Mouse (Mus musculus) forelimb bud, embryonic 11.5 days (tissue): Measurements from ENCODE around the gene Pip4k2a.
A peak's percentile ranks its signal among the peaks of the same experiment; 100 is the strongest.

ENCODE experiments used
- DNase-seq: peaks from one replicate; pipeline ENCODE4 v3.0.0-alpha.2; 2012; ENCODE audit warnings: low read depth, low spot score

Pip4k2a gene

DNA sequence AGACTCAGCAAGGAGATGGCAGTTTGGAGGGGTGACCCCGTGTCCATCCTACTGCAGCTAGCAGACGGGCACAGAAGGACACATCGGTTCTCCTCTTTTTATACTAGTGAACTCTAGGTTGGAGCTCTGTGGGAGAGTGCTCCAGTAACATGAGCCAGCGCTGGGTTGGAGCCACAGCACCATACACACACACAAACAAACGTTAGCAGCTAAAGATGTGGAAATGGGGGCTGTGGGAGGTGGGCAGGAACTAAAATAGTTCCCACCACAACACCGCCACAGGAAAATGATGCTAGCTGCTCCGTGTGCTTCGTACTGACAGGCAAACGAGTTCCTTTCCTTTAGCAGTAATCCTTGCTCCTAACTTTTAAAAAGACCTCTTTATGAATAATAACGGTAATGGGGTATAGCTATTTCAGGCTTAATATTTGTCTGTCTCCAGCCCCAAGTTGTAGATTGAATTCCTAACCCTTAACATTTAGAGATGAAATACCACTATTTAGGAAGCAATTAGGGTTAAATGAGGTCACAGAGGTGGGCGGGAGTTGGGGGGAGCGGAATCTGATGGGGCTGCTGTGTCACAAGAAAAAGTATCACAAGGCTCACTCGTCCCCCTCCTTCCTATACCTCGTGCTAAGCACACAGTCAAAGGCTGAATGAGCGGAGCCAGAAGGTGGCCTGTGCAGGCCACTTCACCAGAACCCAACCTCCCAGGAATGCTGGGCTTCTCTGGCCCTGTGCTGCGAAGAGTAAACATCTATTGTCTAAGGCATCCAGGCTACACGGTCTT, 73.9 kb downstream of the Pip4k2a start:
- no peak for DNase-seq

DNA sequence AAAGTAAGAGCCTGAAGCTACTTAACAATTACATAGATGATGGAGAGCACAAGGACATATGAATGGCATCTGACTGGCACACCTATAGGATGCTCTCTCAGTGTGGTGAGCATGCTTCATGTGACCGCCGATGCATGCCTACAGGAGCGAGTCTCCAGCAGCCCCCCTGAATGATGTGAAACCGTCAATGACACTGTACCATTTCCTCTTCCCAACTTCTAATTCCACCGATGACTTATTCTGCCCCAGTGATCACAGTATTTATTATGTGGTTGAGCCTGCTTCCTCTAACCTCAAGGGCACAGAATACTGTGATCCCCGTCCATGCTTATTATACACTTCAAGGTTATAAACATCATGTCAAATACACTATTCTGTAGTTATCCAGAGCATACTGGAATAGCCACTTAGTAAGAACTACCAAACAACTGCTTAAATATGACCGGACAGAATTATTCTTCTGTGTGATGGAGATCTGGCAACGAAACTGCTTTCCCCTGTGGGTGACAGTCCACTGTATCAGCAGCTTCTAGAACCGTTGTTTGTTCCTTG, 74.8 kb downstream of the Pip4k2a start:
- DNase-seq = no peak

DNA sequence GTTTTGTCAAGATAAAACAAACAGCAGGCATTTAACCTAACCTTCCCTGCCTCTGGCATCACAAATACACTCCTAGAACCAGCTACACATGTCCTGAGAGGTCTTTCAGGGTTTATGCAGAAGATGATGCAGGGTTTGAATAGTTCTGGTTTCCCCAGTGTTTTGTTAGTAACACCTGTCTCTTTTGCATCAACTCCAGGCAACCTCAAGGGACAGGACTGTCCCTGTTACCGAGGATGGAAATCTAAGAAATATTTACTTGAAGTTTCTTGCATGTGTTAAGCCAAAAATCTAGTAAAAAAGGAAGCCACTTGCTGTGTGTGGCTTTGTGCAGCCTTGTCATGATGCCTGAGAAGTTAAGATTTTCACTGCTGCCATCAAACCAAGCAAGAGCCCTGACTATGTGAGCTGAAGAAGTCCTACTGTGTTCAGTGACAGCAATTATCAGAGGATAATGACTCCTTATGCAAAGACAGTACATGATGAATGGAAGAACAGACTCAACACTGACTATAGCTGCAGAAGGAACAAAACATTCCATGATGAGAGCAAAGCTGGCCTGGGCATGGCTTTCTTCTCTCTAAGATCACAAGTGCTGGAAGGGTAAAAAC, 76.3 kb downstream of the Pip4k2a start:
- DNase-seq = no peak

DNA sequence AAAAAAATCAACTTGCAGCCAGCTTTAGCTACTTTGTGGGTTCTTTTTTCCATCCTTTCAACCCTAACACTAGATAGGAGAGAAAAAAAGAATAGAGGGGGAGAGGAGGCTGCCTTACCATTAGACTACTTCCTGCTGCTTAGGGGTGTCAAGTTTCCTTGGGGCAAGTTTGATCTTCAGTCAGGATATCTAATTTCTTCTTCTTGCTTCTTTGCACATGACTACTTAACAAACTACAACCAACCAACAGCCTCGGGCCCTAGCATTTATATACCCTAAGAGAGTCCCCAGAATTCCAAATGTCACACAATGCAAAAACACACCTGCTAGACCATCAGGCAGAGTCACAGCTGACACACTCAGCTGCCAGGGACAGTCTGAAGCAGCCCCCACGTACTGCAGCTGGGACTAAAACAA, 77.5 kb downstream of the Pip4k2a start:
- no peak for DNase-seq

DNA sequence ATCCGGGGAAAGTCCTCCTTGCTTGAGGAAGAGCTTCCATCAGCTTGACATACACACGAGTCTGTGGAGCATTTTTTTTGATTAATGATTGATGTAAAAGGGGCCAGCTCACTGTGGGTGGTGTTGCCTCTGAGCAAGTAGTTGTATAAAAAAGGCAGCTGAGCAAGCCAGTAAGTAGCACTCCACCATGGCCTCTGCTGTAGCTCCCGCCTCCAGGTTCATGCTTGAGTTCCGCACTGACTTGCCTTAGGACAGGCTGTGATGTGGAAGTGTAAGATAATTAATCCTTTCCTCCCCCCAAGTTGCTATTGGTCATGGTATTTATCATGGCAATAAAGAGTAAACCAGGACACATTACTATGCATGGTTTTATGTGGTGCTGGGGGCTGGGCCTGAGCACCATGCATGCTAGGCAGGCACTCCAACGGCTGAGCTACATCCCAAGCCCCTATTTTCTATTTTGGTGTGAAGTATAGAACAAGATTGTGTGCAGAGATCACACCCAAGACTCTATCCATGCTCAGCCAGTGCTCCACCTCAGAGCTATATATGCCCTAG, 78.0 kb downstream of the Pip4k2a start:
- peak; percentile 42 for DNase-seq

DNA sequence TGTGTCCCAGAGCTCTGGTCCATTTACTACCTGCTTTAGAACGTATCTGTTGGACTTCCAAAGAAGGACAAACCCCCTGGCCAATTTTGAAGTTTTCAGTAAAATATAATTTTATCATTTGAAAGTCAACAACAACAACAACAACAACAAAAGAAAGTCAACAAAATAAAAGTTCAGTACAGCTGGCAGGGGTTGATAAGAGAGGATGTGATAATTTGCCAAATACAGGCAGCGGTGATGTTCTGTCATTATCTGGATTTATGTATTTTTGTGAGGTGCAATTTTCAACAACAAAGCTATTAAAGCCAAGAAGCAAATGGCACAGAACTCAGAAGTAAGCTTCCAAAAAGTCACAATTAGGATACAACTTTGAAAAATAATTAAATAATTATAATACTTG, 80.1 kb downstream of the Pip4k2a start:
- no peak for DNase-seq

DNA sequence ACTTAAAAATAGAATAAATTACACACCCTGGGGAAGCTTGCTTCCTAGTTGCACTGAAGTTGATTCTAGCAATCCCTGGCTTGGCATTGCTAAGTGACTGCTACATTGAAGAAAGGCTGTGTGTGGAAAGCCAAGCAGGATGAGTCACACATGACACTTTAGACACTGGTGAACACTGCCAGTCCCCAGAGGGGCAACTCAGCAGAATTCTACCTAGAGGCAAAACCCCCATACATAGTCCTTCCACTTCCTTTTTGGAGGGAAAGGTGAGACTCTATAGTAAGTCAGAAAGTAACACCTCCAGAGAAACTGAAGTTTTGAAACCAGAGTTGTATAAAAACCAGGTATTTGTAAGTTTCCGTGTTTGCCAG, 80.6 kb downstream of the Pip4k2a start:
- no peak for DNase-seq

DNA sequence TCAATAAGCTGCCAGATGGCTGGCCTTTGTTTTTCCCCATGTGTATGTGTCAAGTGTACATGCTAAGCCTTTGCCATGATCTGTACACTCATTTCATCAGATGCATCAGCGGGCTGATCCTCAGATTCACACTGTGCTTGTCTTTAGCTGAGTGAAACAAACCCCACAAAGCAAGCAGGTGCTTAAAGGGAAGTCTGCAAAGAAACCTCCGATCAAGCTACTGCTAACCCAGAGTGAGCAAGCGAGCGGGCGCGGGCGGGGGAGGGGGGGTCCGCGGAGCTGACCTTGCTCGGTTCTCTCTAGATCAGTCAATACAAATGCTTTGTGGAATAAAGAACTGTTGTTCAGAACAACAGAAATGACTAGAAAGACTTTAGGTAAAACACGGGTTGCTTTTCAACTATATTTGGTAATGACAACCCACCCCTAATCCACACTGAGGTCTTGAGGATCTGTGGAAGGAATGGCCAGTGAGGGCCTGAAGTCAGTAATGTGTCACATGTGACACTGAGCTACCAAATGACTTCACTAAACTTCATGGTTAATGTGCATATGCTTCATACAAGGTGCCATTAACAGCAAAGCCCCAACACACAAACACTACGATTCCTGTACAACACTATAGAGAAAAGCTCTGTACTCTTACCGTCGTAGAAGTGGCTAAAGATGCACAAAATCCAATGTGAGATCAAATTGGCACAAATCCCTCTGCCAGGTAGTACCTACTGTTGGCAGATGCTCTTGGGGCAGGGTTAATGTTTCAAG, 81.1 kb downstream of the Pip4k2a start:
- no peak for DNase-seq

DNA sequence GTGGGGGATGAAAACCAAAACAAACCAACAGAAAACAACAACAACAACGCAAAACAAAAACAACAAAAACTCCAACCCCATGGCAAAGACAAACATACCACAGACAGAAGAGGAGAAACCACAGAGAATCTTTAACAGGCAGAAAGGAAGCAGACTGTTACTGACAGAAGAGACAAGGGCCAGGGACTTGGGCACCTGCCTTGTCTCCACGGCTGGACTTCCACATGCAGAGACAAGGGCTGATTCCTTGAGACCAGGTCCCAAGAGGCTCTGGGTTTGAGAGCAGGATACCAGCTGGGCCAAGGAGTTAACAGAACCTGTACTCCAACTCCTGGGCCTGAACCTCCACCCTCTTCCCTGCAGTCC, 81.9 kb downstream of the Pip4k2a start:
- no peak for DNase-seq

DNA sequence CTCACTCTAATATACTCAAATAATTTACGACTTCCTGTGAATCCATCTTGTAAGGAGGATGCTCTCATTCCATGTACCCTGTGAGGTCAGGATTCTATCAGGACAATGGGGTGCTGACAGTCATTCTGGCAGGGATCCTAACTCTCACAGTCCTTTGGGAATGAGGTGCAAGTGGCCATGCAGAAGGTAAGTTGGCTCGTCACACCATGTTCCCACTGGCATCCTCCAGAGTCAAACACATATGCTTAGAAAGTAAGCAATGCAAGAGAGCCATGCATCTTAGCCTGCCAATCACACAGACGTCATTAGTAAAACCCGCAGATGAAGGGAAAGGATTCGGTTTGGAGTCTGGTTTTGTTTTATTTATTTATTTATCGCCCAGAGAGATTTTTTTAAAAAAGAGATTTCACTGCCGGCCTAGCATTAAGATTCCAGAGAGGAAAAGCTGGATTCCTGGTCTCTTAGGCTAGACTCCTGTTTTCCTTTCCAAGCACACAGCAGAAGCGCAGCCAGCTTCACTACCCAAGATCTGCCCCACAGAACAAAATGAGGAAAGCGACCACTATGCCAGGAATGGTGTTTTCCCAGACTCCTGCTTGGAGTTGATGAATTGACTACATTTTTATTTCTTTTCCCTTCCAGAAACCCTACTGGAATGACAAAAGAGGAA, 82.4 kb downstream of the Pip4k2a start:
- DNase-seq = no peak

DNA sequence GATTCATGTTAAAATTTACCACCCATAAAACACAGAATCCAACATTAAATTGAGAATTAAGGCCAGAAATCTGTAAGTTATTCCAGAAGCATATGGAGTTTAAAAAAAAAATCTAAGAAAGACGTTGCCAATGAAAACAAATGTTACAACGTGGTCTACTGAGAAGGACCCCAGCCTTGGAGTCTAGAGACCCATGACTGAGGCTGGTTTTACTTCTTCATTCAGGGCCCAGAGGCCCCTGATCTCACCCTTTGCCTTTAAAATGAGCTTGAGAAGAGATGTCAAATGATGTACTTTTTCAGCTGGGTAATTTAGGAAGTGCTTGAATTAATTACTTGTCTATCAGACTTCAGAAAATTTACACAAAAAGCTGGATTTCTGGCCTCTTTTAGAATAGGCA, 83.2 kb downstream of the Pip4k2a start:
- no peak for DNase-seq

DNA sequence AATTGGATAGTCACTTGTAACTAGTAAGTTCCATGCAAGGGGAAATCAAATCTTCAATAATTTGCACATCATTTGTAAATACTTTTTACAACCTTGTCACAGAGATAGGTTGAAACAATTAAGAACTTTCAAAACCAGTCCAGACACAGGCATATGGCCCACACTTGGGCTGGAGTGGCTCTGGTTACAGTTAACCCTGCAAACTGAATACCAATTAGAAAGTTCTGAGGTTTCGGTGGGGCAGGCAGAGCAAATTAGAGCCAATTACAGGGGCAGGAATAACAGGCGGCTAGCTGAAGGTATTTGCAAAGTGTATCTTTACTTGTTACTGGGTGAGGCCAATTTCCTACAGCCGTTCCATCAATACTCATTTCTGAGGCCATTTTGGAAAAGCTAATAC, 84.3 kb downstream of the Pip4k2a start:
- peak; percentile 79 for DNase-seq

DNA sequence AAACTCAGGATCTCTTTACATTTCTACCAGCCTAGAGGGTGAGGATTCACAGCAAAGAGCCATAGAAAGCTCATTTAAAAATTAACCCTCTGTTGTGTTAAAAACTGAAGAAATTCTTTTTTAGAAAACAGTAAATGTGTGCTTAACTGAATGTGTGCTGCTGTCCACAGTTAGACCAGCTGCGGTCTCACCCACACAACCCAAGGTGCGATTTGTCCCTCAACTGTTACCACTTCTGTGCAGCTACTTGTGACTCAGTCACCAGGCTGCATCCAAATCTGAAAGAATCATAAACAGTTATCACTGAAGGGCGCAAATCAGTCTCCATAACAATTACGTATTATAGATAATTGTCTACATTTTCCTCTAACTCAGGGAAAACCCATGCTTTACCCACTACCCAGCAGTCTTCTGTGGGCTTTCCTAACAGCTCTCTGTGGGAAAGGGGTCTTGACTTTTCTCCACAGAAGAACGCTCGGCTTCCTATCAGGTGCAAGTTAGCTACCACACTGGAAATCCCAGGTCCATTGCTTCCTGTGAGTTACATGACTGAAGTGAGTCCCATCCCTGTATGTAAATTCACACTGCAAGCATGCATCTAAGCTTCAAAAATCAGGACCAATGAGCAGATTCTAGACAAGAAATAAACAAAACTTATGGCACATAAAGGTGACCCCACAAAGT, 86.5 kb downstream of the Pip4k2a start:
- DNase-seq = no peak

DNA sequence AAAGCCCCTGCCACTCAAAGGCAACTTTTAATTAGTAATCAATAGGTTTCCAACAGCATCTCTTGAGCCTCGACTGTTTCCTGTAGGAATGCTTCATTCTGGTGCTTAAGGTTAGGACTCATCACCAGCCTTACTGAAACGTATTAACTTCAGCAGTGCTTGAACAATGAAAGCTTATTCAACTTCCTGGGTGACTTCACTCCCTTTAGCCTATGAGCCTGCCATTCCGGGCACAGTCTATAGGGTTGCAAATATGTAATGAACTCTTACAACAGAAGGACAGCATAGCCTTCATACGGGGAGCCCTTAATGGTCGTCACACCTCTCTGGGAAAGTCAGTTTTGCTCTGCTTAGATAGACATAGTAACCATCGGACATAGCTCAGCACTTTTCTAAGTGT, 87.7 kb downstream of the Pip4k2a start:
- DNase-seq = no peak

DNA sequence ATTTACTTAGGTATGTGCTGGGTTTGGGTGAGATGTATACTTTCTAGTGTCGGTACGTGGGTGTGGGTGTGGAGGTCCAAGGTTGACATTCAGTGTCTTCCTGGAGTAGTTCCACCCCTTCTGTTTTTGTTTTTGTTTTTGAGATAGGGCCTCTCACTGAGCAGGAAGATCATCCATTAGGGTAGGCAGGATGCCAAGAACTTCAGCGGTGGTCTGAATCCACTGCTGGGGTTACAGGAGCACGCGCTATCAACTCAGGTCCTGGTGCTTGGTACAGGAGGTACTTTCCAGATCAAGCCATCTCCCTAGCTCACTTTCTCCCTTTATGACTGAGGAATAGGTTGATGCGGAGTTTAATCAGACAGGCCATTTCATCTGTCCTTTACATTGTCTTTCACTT, 88.2 kb downstream of the Pip4k2a start:
- no peak for DNase-seq

DNA sequence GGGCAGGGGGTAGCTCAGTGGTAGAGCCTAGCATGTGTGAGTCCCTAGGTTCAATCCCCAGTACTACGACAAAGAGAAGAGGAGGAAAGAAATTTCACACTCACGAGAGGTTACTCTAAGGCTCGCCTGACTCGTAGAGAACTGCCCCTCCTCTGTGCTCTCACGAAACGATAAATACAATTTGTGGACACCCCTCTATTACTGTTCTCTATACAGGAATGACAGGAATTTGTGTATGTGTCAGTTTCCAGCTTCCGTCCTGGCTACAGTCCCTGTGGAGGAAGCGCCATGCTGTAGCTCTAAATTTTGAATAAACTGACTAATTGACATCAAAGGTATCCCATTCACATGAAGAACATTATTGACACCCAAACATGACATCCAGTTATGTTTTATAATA, 90.7 kb downstream of the Pip4k2a start:
- DNase-seq = no peak

DNA sequence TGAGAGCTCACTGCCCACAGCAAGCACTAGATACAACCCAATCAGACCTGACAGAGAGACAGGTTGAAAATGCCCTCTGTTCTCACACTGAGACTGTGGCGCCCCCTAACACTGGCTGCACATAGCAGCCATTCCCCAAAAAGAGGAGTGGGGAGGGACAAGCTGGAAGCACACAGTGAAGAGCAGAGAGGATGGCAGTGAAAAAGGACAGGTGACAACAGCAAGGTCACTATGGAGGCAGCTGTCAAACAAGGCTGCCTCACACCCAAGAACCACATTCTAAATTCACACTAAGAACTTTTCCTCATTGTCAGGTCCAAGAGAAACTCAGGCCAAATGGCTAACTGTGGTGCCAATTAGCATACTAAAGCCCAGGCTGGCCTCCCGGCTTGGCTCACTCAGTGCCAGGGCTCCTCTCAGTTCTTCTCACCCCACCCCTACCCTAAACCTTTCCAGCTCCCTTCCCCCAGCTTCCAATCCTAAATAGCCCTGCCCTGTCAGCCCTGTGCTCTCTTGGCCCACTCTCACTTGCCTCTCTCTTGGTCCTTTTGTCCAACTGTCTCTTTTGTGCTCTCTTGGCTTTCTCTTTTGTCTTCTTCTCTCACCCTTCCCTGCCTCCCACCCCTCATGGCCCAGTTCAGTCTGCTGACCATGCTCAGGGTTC, 91.4 kb downstream of the Pip4k2a start:
- no peak for DNase-seq

DNA sequence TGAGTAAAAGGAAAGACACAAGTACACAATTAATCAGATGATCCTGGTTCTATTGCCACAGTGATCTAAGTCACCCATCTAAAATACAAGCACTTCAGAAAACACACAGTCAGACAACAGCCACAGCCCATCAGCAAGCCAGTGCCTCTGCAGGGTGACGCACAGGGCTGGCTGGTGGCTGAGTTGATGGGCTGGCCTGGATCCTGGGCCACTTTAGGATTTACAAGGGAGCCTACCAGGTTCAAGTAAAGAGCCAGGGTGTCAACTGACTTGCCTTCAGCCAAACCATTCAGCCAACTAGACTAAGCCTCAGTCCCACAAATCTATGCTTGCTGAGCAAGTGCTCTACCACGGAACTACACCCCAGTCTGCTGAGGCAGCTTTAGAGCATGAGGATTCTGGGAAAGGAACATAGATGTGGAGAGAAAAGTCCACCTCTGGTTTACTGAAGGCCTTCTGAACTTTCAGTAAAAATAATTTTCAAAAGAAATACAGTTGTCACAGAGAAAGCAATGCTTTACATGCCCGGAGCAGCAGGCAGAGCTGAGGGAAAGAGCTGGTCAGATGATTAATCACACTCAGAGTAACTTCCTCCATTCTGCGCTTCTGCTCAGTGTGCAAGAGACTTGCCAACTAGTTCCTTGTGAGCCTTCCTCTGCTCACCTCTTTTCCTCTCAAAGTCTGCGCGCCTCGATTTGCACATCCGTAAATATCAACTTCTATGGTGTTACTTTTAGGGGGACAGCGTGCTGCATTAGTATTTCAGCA, 94.4 kb downstream of the Pip4k2a start:
- no peak for DNase-seq

DNA sequence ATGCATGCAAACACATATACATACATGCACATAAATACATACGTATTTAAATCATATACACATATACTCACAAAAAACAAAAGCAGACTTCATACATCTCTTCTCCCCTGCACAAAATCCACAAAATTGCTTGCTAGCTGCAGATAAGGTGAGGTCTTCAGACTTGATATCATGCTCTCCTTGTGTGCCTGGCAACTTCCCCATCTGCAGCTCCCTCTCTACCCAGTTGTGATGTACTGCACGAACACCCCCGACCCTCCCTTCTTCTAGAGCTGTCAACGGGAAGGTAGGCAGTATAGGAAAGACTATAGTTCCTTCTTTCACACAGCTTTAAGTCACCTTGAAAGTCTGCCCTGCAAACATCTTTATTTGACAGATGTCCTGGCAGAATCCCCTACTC, 96.8 kb downstream of the Pip4k2a start:
- no peak for DNase-seq

DNA sequence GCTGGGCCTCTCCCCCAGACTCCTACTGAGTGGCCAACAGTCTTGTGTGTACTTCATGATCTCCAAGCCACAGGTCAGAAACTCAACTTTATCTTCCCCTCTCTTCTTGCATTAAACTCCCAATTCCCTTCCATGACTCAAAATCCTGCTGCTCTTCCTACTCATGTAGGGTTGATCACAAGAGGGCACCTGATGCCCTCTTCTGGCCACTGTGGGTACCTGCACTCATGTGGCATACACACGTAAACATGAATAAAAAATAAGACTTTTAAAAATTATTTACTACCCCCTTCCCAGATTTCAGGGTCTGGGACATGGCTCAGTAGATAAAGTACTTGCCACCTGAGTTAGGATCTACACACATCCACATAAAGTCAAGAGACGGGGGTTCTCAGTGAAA, 97.3 kb downstream of the Pip4k2a start:
- no peak for DNase-seq
